Mouse (Mus musculus) spleen, adult 2 months (tissue): Measurements from ENCODE around the gene Sult6b2. TPM values are rescaled to one million over a fixed set of nuclear protein-coding genes. Genes with fewer than 3 reads are reported as not detected.

Experiments used
- DNase-seq, 2 experiments: peaks; one replicate each; pipeline versions ENCODE4 v3.0.0 to v3.0.0-alpha.2; 2012 to 2021; ENCODE audit warnings: low spot score in 2 of 2, low read depth in 1 of 2
- H3K27ac ChIP-seq: fragments of 200-500 bp; 2 replicates; pipeline ENCODE4 v1.5.1; 2012; ENCODE audit warnings: low read length, inconsistent platforms; ENCODE audit not compliant: insufficient read depth
- H3K27me3 ChIP-seq: fragments of 200-500 bp; 2 replicates; pipeline ENCODE4 v1.6.1; 2012; ENCODE audit warnings: mild to moderate bottlenecking, moderate library complexity, low read length, inconsistent platforms; ENCODE audit not compliant: control insufficient read depth, insufficient read depth
- H3K36me3 ChIP-seq: fragments of 200-500 bp; 2 replicates; pipeline ENCODE4 v1.6.1; 2012; ENCODE audit warnings: mild to moderate bottlenecking, low read length, inconsistent platforms; ENCODE audit not compliant: control insufficient read depth, insufficient read depth
- H3K4me1 ChIP-seq: fragments of 200-500 bp; 2 replicates; pipeline ENCODE4 v1.6.1; 2011; ENCODE audit warnings: inconsistent platforms; ENCODE audit not compliant: control insufficient read depth, insufficient read depth, insufficient read length
- H3K4me3 ChIP-seq: fragments of 200-500 bp; 2 replicates; pipeline ENCODE4 v1.5.1; 2011; ENCODE audit warnings: mild to moderate bottlenecking, inconsistent platforms; ENCODE audit not compliant: insufficient read depth, insufficient read length; ENCODE audit errors: extremely low read depth
- CTCF ChIP-seq: fragments of 200-500 bp; IDR thresholded peaks from 2 replicates; pipeline ENCODE4 v1.5.1; 2011; ENCODE audit warnings: mild to moderate bottlenecking, inconsistent platforms; ENCODE audit not compliant: insufficient read depth, insufficient read length, insufficient replicate concordance; ENCODE audit errors: extremely low read depth
- POLR2A ChIP-seq: fragments of 200-500 bp; IDR thresholded peaks from 2 replicates; pipeline ENCODE4 v1.6.1; 2011; ENCODE audit warnings: low read depth, low read length, inconsistent platforms
- WGBS: fragments of 180-500 bp; shearing (Covaris S2); methylation state at CpG from one replicate; pipeline ENCODE4 v1.1.7; 2018; 5-methylcytosine and 5-hydroxymethylcytosine counted together
- polyA plus RNA-seq: library from polyadenylated mRNA; depleted of rRNA; stranded (reverse); fragments of >200 nt; gene quantifications from 2 replicates; pipeline ENCODE4 v1.2.3, GENCODE M21; 2012

The Sult6b2 gene
- polyA plus RNA-seq, 1 experiment, result not detected

- TF ChIP-seq CTCF, result no peak
- Histone ChIP-seq H3K4me1 (no peaks in the 10 kb centered on the region), H3K4me3 (no peak overlapping the region), H3K36me3 (no peaks in the 10 kb centered on the region), H3K27me3 (no peaks in the 10 kb centered on the region), H3K27ac (no peak overlapping the region)
- 89% methylated on average over 4 of the region's 4 CpGs for WGBS
- DNase-seq, result no peak
Measured at GRCm38 (mm10) chr6:142845066-142845465, 40.8 kb upstream of the Sult6b2 start.

GRCm38 (mm10) chr6:142844061-142844460 is 39.8 kb upstream of the Sult6b2 start:
- no peaks in the 10 kb centered on the region for H3K27me3 ChIP-seq
- no peak overlapping the region for H3K27ac ChIP-seq
- H3K36me3 ChIP-seq, result no peaks in the 10 kb centered on the region
- no peaks in the 10 kb centered on the region for H3K4me1 ChIP-seq
- no peak overlapping the region for H3K4me3 ChIP-seq
- 85% methylated on average over 4 of the region's 4 CpGs for WGBS
- no peak for DNase-seq
- no peak for TF ChIP-seq POLR2A

GRCm38 (mm10) chr6:142838501-142838900 is 34.2 kb upstream of the Sult6b2 start:
- no peak overlapping the region for H3K27ac ChIP-seq

GRCm38 (mm10) chr6:142837326-142837725 is 33.0 kb upstream of the Sult6b2 start:
- DNase-seq, result no peak
- Histone ChIP-seq H3K4me1 (no peaks in the 10 kb centered on the region), H3K27ac (no peak overlapping the region), H3K4me3 (no peak overlapping the region), H3K27me3 (no peaks in the 10 kb centered on the region), H3K36me3 (no peaks in the 10 kb centered on the region)
- no peak for TF ChIP-seq POLR2A
- no peak for TF ChIP-seq CTCF
- WGBS, result 86% methylated on average over 9 of the region's 9 CpGs

More at GRCm38 (mm10) chr6:142838501-142838900, 34.2 kb upstream of the Sult6b2 start:
- Histone ChIP-seq H3K36me3 (no peaks in the 10 kb centered on the region), H3K4me1 (no peaks in the 10 kb centered on the region), H3K27me3 (no peaks in the 10 kb centered on the region), H3K4me3 (no peak overlapping the region)
- WGBS, result 94% methylated on average over 1 of the region's 1 CpGs
- TF ChIP-seq POLR2A (no peak), CTCF (no peak)
- DNase-seq, result no peak

- no peak for DNase-seq
- TF ChIP-seq CTCF (no peak), POLR2A (no peak)
- H3K27me3 ChIP-seq, result no peaks in the 10 kb centered on the region
- no peaks in the 10 kb centered on the region for H3K36me3 ChIP-seq
- H3K27ac ChIP-seq, result no peak overlapping the region
- WGBS, result 89% methylated on average over 18 of the region's 18 CpGs
- H3K4me1 ChIP-seq, result peaks cover 2% of the 10 kb centered on the region; the same call in 1 of the 2 replicates
- no peak overlapping the region for H3K4me3 ChIP-seq
Measured at GRCm38 (mm10) chr6:142835726-142836125, 31.4 kb upstream of the Sult6b2 start.

GRCm38 (mm10) chr6:142834911-142835310 is 30.6 kb upstream of the Sult6b2 start:
- Histone ChIP-seq H3K27me3 (no peaks in the 10 kb centered on the region), H3K36me3 (no peaks in the 10 kb centered on the region), H3K4me3 (no peak overlapping the region), H3K4me1 (peaks cover 2% of the 10 kb centered on the region; the same call in 1 of the 2 replicates), H3K27ac (no peak overlapping the region)
- no peak for TF ChIP-seq POLR2A
- TF ChIP-seq CTCF, result no peak
- 83% methylated on average over 4 of the region's 4 CpGs for WGBS
- DNase-seq, result no peak

GRCm38 (mm10) chr6:142831706-142832105 is 27.4 kb upstream of the Sult6b2 start:
- TF ChIP-seq CTCF (no peak), POLR2A (no peak)
- peaks cover 2% of the 10 kb centered on the region; the same call in 1 of the 2 replicates for H3K4me1 ChIP-seq
- WGBS, result 53% methylated on average over 3 of the region's 3 CpGs
- no peaks in the 10 kb centered on the region for H3K27me3 ChIP-seq
- no peak overlapping the region for H3K4me3 ChIP-seq
- DNase-seq, result no peak
- H3K36me3 ChIP-seq, result no peaks in the 10 kb centered on the region
- H3K27ac ChIP-seq, result no peak overlapping the region
